32 mouse cellular contexts compared by ENCODE assay signal in genomic region chr4:58516810-58517209, GRCm38 (mm10). TPM values are rescaled to one million over a fixed set of nuclear protein-coding genes. Genes with fewer than 3 reads are reported as not detected.
DNase-seq lines count a peak whose midpoint lies in the region; ATAC-seq and TF ChIP-seq lines count a peak whose summit lies in the region.
"Had no signal": no experiment of that assay in that cellular context is flagged by ENCODE, and none has a peak within 500 bp of the region (broad histone marks: within the 10 kb centered on the region; RNA-seq: fewer than 3 reads in every experiment).

No protein-coding gene starts in this region.

- intact Hi-C loops in gastrocnemius, adult 2 months (cut with DNase I) = no loop called here

- no peak overlapping the region for H3K9ac ChIP-seq in embryonic facial prominence, embryonic 14.5 days (ENCODE audit: low read depth, low read length)
- no peak overlapping the region for H3K9ac ChIP-seq in limb, embryonic 15.5 days
- H3K9ac ChIP-seq: embryonic facial prominence, embryonic 12.5 days; forebrain, embryonic 15.5 days; heart, embryonic 12.5 days; hindbrain, embryonic 13.5 days; liver, embryonic 13.5 days; neural tube, embryonic 12.5 days had no signal

- H3K4me1 ChIP-seq in embryonic facial prominence, embryonic 14.5 days (ENCODE audit: control insufficient read depth, insufficient read depth, low read length) = peaks cover 36% of the 10 kb centered on the region
- H3K4me1 ChIP-seq in limb, embryonic 10.5 days = peaks cover 61% of the 10 kb centered on the region
- peaks cover 45% of the 10 kb centered on the region for H3K4me1 ChIP-seq in limb, embryonic 15.5 days
- H3K4me1 ChIP-seq: forebrain, embryonic 15.5 days; hindbrain, embryonic 13.5 days; liver, embryonic 13.5 days; neural tube, embryonic 12.5 days had no signal

- WGBS in embryonic facial prominence, embryonic 14.5 days = 44% methylated on average over 3 of the region's 3 CpGs
- 74% methylated on average over 3 of the region's 3 CpGs for WGBS in limb, embryonic 10.5 days
- WGBS in limb, embryonic 15.5 days = 32% methylated on average over 3 of the region's 3 CpGs

- ATAC-seq in embryonic facial prominence, embryonic 14.5 days (ENCODE audit: low read depth) = no peak
- no peak for ATAC-seq in limb, embryonic 15.5 days (ENCODE audit: insufficient number of reproducible peaks, low FRiP score, low TSS enrichment, low read depth)
- no peak for ATAC-seq in erythroblast, adult 5-6 weeks (replicated peaks; ENCODE audit: low FRiP score, poor library complexity, severe bottlenecking)
- ATAC-seq: forebrain, embryonic 15.5 days; intestine, embryonic 16.5 days; midbrain, embryonic 16.5 days had no signal

- TF ChIP-seq CTCF in gastrocnemius, adult 2 months (IDR thresholded peaks at IDR 0.05) = no peak

- H3K27me3 ChIP-seq in embryonic facial prominence, embryonic 14.5 days (replicated peaks; ENCODE audit: control insufficient read depth, insufficient read depth, low read length) = no peaks in the 10 kb centered on the region
- H3K27me3 ChIP-seq in limb, embryonic 10.5 days (ENCODE audit: low read depth, poor library complexity, severe bottlenecking) = no peaks in the 10 kb centered on the region
- no peaks in the 10 kb centered on the region for H3K27me3 ChIP-seq in limb, embryonic 15.5 days
- H3K27me3 ChIP-seq: embryonic facial prominence, embryonic 12.5 days; forebrain, embryonic 15.5 days; heart, embryonic 12.5 days; hindbrain, embryonic 13.5 days; liver, embryonic 13.5 days; neural tube, embryonic 12.5 days had no signal

- no peaks in the 10 kb centered on the region for H3K9me3 ChIP-seq in embryonic facial prominence, embryonic 14.5 days (ENCODE audit: control insufficient read depth, low read length)
- no peaks in the 10 kb centered on the region for H3K9me3 ChIP-seq in limb, embryonic 10.5 days (replicated peaks)
- no peaks in the 10 kb centered on the region for H3K9me3 ChIP-seq in limb, embryonic 15.5 days
- H3K9me3 ChIP-seq: embryonic facial prominence, embryonic 12.5 days; forebrain, embryonic 10.5 days; forebrain, embryonic 15.5 days; heart, embryonic 12.5 days; hindbrain, embryonic 13.5 days; liver, embryonic 13.5 days; neural tube, embryonic 12.5 days had no signal

- H3K4me2 ChIP-seq in embryonic facial prominence, embryonic 14.5 days (ENCODE audit: low read depth, low read length) = no peak overlapping the region
- no peak overlapping the region for H3K4me2 ChIP-seq in limb, embryonic 15.5 days
- H3K4me2 ChIP-seq: embryonic facial prominence, embryonic 12.5 days; forebrain, embryonic 15.5 days; heart, embryonic 12.5 days; hindbrain, embryonic 13.5 days; liver, embryonic 13.5 days; neural tube, embryonic 12.5 days had no signal

- H3K4me3 ChIP-seq in gastrocnemius, adult 2 months = no peak overlapping the region
- no peak overlapping the region for H3K4me3 ChIP-seq in embryonic facial prominence, embryonic 14.5 days (ENCODE audit: low read depth, low read length)
- H3K4me3 ChIP-seq in limb, embryonic 10.5 days = no peak overlapping the region
- no peak overlapping the region for H3K4me3 ChIP-seq in limb, embryonic 15.5 days
- H3K4me3 ChIP-seq: embryonic facial prominence, embryonic 12.5 days; forebrain, embryonic 10.5 days; forebrain, embryonic 15.5 days; heart, embryonic 12.5 days; hindbrain, embryonic 13.5 days; liver, embryonic 13.5 days; myocyte; neural tube, embryonic 12.5 days had no signal

- peak overlapping the region; percentile 24; the same call in 1 of the 2 replicates for H3K27ac ChIP-seq in gastrocnemius, adult 2 months
- peak overlapping the region; percentile 53; the same call in 1 of the 2 replicates for H3K27ac ChIP-seq in embryonic facial prominence, embryonic 14.5 days (replicated peaks; ENCODE audit: low read depth, low read length)
- H3K27ac ChIP-seq in limb, embryonic 10.5 days = peak overlapping the region; percentile 37; the same call in 1 of the 2 replicates
- peak overlapping the region; percentile 61; the same call in 1 of the 2 replicates for H3K27ac ChIP-seq in limb, embryonic 15.5 days
- H3K27ac ChIP-seq: forebrain, embryonic 10.5 days; forebrain, embryonic 15.5 days; hindbrain, embryonic 13.5 days; kidney, postnatal 0 days; liver, embryonic 13.5 days; neural tube, embryonic 12.5 days had no signal

- H3K36me3 ChIP-seq in embryonic facial prominence, embryonic 14.5 days (ENCODE audit: control insufficient read depth, insufficient read depth, low read length) = no peaks in the 10 kb centered on the region
- peaks cover 35% of the 10 kb centered on the region for H3K36me3 ChIP-seq in limb, embryonic 10.5 days
- H3K36me3 ChIP-seq in limb, embryonic 15.5 days = no peaks in the 10 kb centered on the region
- H3K36me3 ChIP-seq: forebrain, embryonic 15.5 days; G1E; heart, embryonic 12.5 days; hindbrain, embryonic 13.5 days; liver, embryonic 13.5 days; neural tube, embryonic 12.5 days had no signal

- DNase-seq in gastrocnemius, adult 2 months = no peak
- no peak for DNase-seq in gastrocnemius, postnatal 10 days
- no peak for DNase-seq in embryonic facial prominence, embryonic 14.5 days (ENCODE audit: low spot score)
- peak; percentile 0 for DNase-seq in limb, embryonic 10.5 days (ENCODE audit: low spot score)
- no peak for DNase-seq in c-Kit-positive CD71-positive TER-119-positive erythroid progenitor cells, embryonic 14.5 days (ENCODE audit: low spot score)
- DNase-seq: adrenal gland, adult 8-10 months; cerebellum, adult 8-10 months; cerebellum, postnatal 25 days; gastrocnemius, postnatal 14 days; heart, postnatal 4 days; kidney, adult 8-10 months; layer of hippocampus, postnatal 36 days; left cerebral cortex, postnatal 4 days; liver, embryonic 13.5 days; lung, adult 18-20 months; lung, postnatal 10 days; right cerebral cortex, postnatal 4 days; thymus, adult 18-20 months; thymus, postnatal 25 days had no signal

RNA-seq across cellular contexts. Expression of gene Lpar1, which starts 36.9 kb away (rescaled TPM):
- 10 to 100 TPM in 1 of 2 experiments, 1 to 10 TPM in 1; 5.3 to 13.8 TPM for total RNA-seq in gastrocnemius, adult 2 months (2021)
- 10 to 100 TPM; 32.5 to 46.0 TPM for total RNA-seq in gastrocnemius, postnatal 10 days (2021)
- polyA plus RNA-seq in embryonic facial prominence, embryonic 14.5 days (2014; fragmentation: Nextera tagmentation; extraction: Ambion mirVana) = 115 and 137 TPM in 2 replicates
- 197 and 253 TPM in 2 replicates for polyA plus RNA-seq in limb, embryonic 10.5 days (2016; fragmentation: Nextera tagmentation; extraction: Ambion mirVana)
- 150 and 151 TPM in 2 replicates for polyA plus RNA-seq in limb, embryonic 15.5 days (2015; fragmentation: Nextera tagmentation; extraction: Ambion mirVana)
- 0.58 TPM in 1 of 2 replicates, not detected in the other for total RNA-seq in erythroblast, adult 5-6 weeks (2015; ENCODE audit: low replicate concordance)
- 0.17 TPM in 1 of 2 replicates, not detected in the other for total RNA-seq in erythroblast, adult 5-6 weeks (2017; ENCODE audit: low replicate concordance)
- polyA plus RNA-seq: G1E had no signal
